Mouse (Mus musculus): Measurements from ENCODE around the gene Tuft1. TPM values are rescaled to one million over a fixed set of nuclear protein-coding genes. Genes with fewer than 3 reads are reported as not detected.
"Not testable (repeated sequence)": the region's sequence is repeated elsewhere in the genome, so short reads cannot be mapped to it uniquely, and the experiment has no call there.

Gene Tuft1
- polyA plus RNA-seq, 1 experiment from 2014 or later, result 9.0 TPM

DNA sequence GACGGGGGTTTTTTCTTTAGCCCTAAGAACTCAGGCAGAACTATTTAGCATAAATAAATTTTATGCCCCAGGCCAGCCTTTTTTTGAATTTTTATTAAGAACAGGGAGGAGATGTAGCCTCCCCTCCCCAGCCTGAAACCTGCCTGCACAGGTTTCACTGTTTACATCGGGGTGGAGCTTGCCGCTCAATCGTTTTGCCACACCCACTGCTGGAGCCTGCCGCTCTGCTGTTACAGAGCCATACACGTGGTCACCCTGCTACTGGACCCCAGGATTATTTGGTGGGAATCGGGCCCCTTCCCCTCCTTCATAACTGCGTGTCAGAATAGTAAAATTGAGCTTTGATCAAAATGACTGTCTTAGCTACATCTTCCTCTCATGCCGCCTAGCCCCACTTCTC is 16.4 kb upstream of the Tuft1 start:
- H3K27ac ChIP-seq (ENCODE audit: low read depth, low read length); H3K9ac ChIP-seq (ENCODE audit: low read depth, low read length); H3K9me3 ChIP-seq (ENCODE audit: control insufficient read depth, low read length); ATAC-seq; H3K27me3 ChIP-seq (replicated peaks; ENCODE audit: control insufficient read depth, insufficient read depth, low read length); H3K4me3 ChIP-seq (ENCODE audit: low read length); H3K4me1 ChIP-seq (ENCODE audit: control insufficient read depth, insufficient read depth, low read depth, low read length); H3K36me3 ChIP-seq (ENCODE audit: control insufficient read depth, insufficient read depth, low read length); H3K4me2 ChIP-seq (ENCODE audit: low read length): not testable (repeated sequence)
- 92% methylated on average over 9 of the region's 9 CpGs for WGBS

DNA sequence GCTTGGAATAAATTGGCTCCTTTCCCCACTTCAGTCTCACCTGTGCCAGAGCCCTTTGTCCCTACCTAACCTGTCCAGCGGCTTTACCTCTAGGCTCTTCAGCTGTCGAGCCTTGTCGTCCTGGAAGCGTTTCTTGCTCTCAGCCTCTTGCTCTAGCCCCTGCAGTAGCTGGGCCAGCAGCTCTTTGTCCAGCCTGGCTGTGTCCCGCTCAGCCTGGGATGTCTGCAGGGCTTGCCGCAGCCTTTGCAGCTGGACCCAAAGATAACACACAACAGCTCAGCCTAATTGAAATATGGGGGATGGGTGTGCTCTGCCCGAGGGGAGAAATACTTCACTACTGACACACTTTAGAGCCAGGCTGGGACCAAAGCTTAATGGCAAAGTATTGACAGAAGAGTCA is 7.2 kb upstream of the Tuft1 start:
- WGBS, result 55% methylated on average over 7 of the region's 7 CpGs
- H3K4me1 ChIP-seq (ENCODE audit: control insufficient read depth, insufficient read depth, low read depth, low read length); H3K27me3 ChIP-seq (replicated peaks; ENCODE audit: control insufficient read depth, insufficient read depth, low read length); H3K4me2 ChIP-seq (ENCODE audit: low read length); H3K27ac ChIP-seq (ENCODE audit: low read depth, low read length); H3K9me3 ChIP-seq (ENCODE audit: control insufficient read depth, low read length); H3K36me3 ChIP-seq (ENCODE audit: control insufficient read depth, insufficient read depth, low read length); H3K9ac ChIP-seq (ENCODE audit: low read depth, low read length); ATAC-seq; H3K4me3 ChIP-seq (ENCODE audit: low read length): not testable (repeated sequence)

- H3K27me3 ChIP-seq (replicated peaks; ENCODE audit: control insufficient read depth, insufficient read depth, low read length); H3K4me3 ChIP-seq (ENCODE audit: low read length); H3K36me3 ChIP-seq (ENCODE audit: control insufficient read depth, insufficient read depth, low read length); H3K4me2 ChIP-seq (ENCODE audit: low read length); H3K9me3 ChIP-seq (ENCODE audit: control insufficient read depth, low read length); ATAC-seq; H3K4me1 ChIP-seq (ENCODE audit: control insufficient read depth, insufficient read depth, low read depth, low read length); H3K27ac ChIP-seq (ENCODE audit: low read depth, low read length); H3K9ac ChIP-seq (ENCODE audit: low read depth, low read length): not testable (repeated sequence)
- 87% methylated on average over 3 of the region's 5 CpGs for WGBS
Observed at GRCm38 (mm10) chr3:94665060-94665802, 6.6 kb upstream of the Tuft1 start.

DNA sequence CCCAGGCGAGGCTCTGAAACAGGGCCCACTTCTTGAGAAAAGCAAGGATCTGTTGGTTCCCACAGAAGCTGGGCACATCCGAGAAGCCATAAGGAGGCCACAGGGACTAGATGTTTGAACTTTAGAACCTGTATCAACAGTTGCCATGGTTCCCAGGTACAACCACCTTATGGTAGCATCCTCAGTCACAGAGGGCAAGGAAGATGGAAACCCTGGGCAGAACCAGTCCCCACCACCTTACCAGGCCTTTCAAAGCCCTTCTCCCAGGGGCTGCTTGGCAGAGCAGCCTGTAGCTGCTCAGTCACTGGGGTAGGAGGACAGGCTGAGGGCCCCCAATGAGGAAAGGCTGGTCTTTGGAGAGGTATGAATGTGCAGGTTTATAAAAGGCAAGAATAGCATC is 2.2 kb upstream of the Tuft1 start:
- not testable (repeated sequence) for H3K36me3 ChIP-seq (ENCODE audit: control insufficient read depth, insufficient read depth, low read length); H3K4me1 ChIP-seq (ENCODE audit: control insufficient read depth, insufficient read depth, low read depth, low read length); H3K9ac ChIP-seq (ENCODE audit: low read depth, low read length); H3K9me3 ChIP-seq (ENCODE audit: control insufficient read depth, low read length); H3K4me3 ChIP-seq (ENCODE audit: low read length); ATAC-seq; H3K4me2 ChIP-seq (ENCODE audit: low read length); H3K27ac ChIP-seq (ENCODE audit: low read depth, low read length); H3K27me3 ChIP-seq (replicated peaks; ENCODE audit: control insufficient read depth, insufficient read depth, low read length)
- 94% methylated on average over 2 of the region's 2 CpGs for WGBS

GRCm38 (mm10) chr3:94659142-94659748 is 573 bp upstream of the Tuft1 start:
- ATAC-seq, result peak; percentile 81
- H3K36me3 ChIP-seq (ENCODE audit: control insufficient read depth, insufficient read depth, low read length); H3K9ac ChIP-seq (ENCODE audit: low read depth, low read length); H3K4me1 ChIP-seq (ENCODE audit: control insufficient read depth, insufficient read depth, low read depth, low read length); H3K27ac ChIP-seq (ENCODE audit: low read depth, low read length); H3K9me3 ChIP-seq (ENCODE audit: control insufficient read depth, low read length); H3K27me3 ChIP-seq (replicated peaks; ENCODE audit: control insufficient read depth, insufficient read depth, low read length): not testable (repeated sequence)
- 37% methylated on average over 7 of the region's 10 CpGs for WGBS
- Histone ChIP-seq H3K4me2 (ENCODE audit: low read length) (peak overlapping the region; percentile 37), H3K4me3 (ENCODE audit: low read length) (peak overlapping the region; percentile 8)

GRCm38 (mm10) chr3:94657852-94658739 is 576 bp downstream of the Tuft1 start:
- peak overlapping the region; percentile 65 for H3K4me2 ChIP-seq (ENCODE audit: low read length)
- peak overlapping the region; percentile 43 for H3K4me3 ChIP-seq (ENCODE audit: low read length)
- not testable (repeated sequence) for H3K36me3 ChIP-seq (ENCODE audit: control insufficient read depth, insufficient read depth, low read length); H3K27ac ChIP-seq (ENCODE audit: low read depth, low read length); ATAC-seq; H3K4me1 ChIP-seq (ENCODE audit: control insufficient read depth, insufficient read depth, low read depth, low read length); H3K9me3 ChIP-seq (ENCODE audit: control insufficient read depth, low read length); H3K27me3 ChIP-seq (replicated peaks; ENCODE audit: control insufficient read depth, insufficient read depth, low read length)
- H3K9ac ChIP-seq (ENCODE audit: low read depth, low read length), result peak overlapping the region; percentile 27
- 3% methylated on average over 22 of the region's 47 CpGs for WGBS

GRCm38 (mm10) chr3:94653967-94654366 is 4.7 kb downstream of the Tuft1 start:
- not testable (repeated sequence) for H3K27me3 ChIP-seq (replicated peaks; ENCODE audit: control insufficient read depth, insufficient read depth, low read length); H3K36me3 ChIP-seq (ENCODE audit: control insufficient read depth, insufficient read depth, low read length); ATAC-seq; H3K4me2 ChIP-seq (ENCODE audit: low read length); H3K4me3 ChIP-seq (ENCODE audit: low read length); H3K4me1 ChIP-seq (ENCODE audit: control insufficient read depth, insufficient read depth, low read depth, low read length); H3K9me3 ChIP-seq (ENCODE audit: control insufficient read depth, low read length); H3K27ac ChIP-seq (ENCODE audit: low read depth, low read length); H3K9ac ChIP-seq (ENCODE audit: low read depth, low read length)
- WGBS, result 83% methylated on average over 1 of the region's 1 CpGs

GRCm38 (mm10) chr3:94650409-94650808 is 8.3 kb downstream of the Tuft1 start:
- H3K9me3 ChIP-seq (ENCODE audit: control insufficient read depth, low read length), result no peaks in the 10 kb centered on the region
- H3K9ac ChIP-seq (ENCODE audit: low read depth, low read length), result no peak overlapping the region
- 80% methylated on average over 7 of the region's 7 CpGs for WGBS
- ATAC-seq, result no peak
- H3K36me3 ChIP-seq (ENCODE audit: control insufficient read depth, insufficient read depth, low read length), result no peaks in the 10 kb centered on the region
- no peak overlapping the region for H3K4me3 ChIP-seq (ENCODE audit: low read length)
- no peak overlapping the region for H3K4me2 ChIP-seq (ENCODE audit: low read length)
- H3K27ac ChIP-seq (ENCODE audit: low read depth, low read length), result no peak overlapping the region
- H3K27me3 ChIP-seq (replicated peaks; ENCODE audit: control insufficient read depth, insufficient read depth, low read length), result no peaks in the 10 kb centered on the region
- H3K4me1 ChIP-seq (ENCODE audit: control insufficient read depth, insufficient read depth, low read depth, low read length), result no peaks in the 10 kb centered on the region

Measured in hindbrain, embryonic 16.5 days (tissue).